Mouse (Mus musculus) right cerebral cortex, postnatal 4 days (tissue): ENCODE measurements at regions not wholly inside any gene's neighbourhood (a gene's known extent, or its start where the extent isn't known, plus 50 kb on each side); places are given as distances from the start of the nearest gene placed in this dataset.

Experiments used
- DNase-seq: peaks from one replicate; pipeline ENCODE4 v3.0.0-alpha.2; 2022

- no peak for DNase-seq
These were observed 159.6 kb downstream of the Icos start for GRCm38 (mm10) chr1:61137210-61137885.

- DNase-seq, result no peak
These were observed 160.2 kb downstream of the Icos start for GRCm38 (mm10) chr1:61137954-61138353.

- peak; percentile 62 for DNase-seq
These were observed 161.7 kb downstream of the Icos start for GRCm38 (mm10) chr1:61139291-61139983.

GRCm38 (mm10) chr1:61139984-61140648 is 162.4 kb downstream of the Icos start:
- DNase-seq, result no peak

- no peak for DNase-seq
These were observed 163.3 kb downstream of the Icos start for GRCm38 (mm10) chr1:61140870-61141591.

- no peak for DNase-seq
These were observed 163.8 kb downstream of the Icos start for GRCm38 (mm10) chr1:61141592-61141930.

GRCm38 (mm10) chr1:61141952-61142351 is 164.2 kb downstream of the Icos start:
- no peak for DNase-seq

- no peak for DNase-seq
These were observed 165.5 kb downstream of the Icos start for GRCm38 (mm10) chr1:61143030-61143753.

GRCm38 (mm10) chr1:61143754-61144066 is 166.0 kb downstream of the Icos start:
- no peak for DNase-seq

- no peak for DNase-seq
These were observed 167.3 kb downstream of the Icos start for GRCm38 (mm10) chr1:61145013-61145412.

- no peak for DNase-seq
These were observed 167.8 kb downstream of the Icos start for GRCm38 (mm10) chr1:61145572-61145971.

- no peak for DNase-seq
These were observed 168.5 kb downstream of the Icos start for GRCm38 (mm10) chr1:61146222-61146723.

GRCm38 (mm10) chr1:61151742-61152141 is 174.0 kb downstream of the Icos start:
- no peak for DNase-seq

GRCm38 (mm10) chr1:61152157-61152556 is 174.4 kb downstream of the Icos start:
- DNase-seq, result no peak

- DNase-seq, result no peak
These were observed 176.5 kb downstream of the Icos start for GRCm38 (mm10) chr1:61154216-61154615.

GRCm38 (mm10) chr1:61157271-61157670 is 179.5 kb downstream of the Icos start:
- no peak for DNase-seq

GRCm38 (mm10) chr1:61160505-61160904 is 182.8 kb downstream of the Icos start:
- no peak for DNase-seq

GRCm38 (mm10) chr1:61164271-61164670 is 186.5 kb downstream of the Icos start:
- no peak for DNase-seq

GRCm38 (mm10) chr1:61171941-61172340 is 194.2 kb downstream of the Icos start:
- no peak for DNase-seq

GRCm38 (mm10) chr1:61172946-61173345 is 195.2 kb downstream of the Icos start:
- DNase-seq, result no peak

- no peak for DNase-seq
These were observed 197.5 kb downstream of the Icos start for GRCm38 (mm10) chr1:61175239-61175638.

GRCm38 (mm10) chr1:61179461-61179860 is 201.7 kb downstream of the Icos start:
- DNase-seq, result no peak
